Mouse (Mus musculus): ENCODE results near the gene Prpf3. TPM values are rescaled to one million over a fixed set of nuclear protein-coding genes. Genes with fewer than 3 reads are reported as not detected.

The Prpf3 gene
- polyA plus RNA-seq, 1 experiment from 2014 or later, result 47.2 TPM

- WGBS, result 91% methylated on average over 3 of the region's 3 CpGs
- H3K27me3 ChIP-seq (replicated peaks; ENCODE audit: control insufficient read depth, insufficient read depth, low read length), result no peaks in the 10 kb centered on the region
- no peaks in the 10 kb centered on the region for H3K9me3 ChIP-seq (ENCODE audit: control insufficient read depth, low read length)
- H3K27ac ChIP-seq (ENCODE audit: low read length), result no peak overlapping the region
- no peaks in the 10 kb centered on the region for H3K4me1 ChIP-seq (replicated peaks; ENCODE audit: control insufficient read depth, insufficient read depth, low read length)
- ATAC-seq, result no peak
- peaks cover 52% of the 10 kb centered on the region for H3K36me3 ChIP-seq (ENCODE audit: control insufficient read depth, insufficient read depth)
- H3K4me3 ChIP-seq (replicated peaks; ENCODE audit: low read length), result no peak overlapping the region
- H3K9ac ChIP-seq (replicated peaks; ENCODE audit: low read depth, low read length), result no peak overlapping the region
- H3K4me2 ChIP-seq (ENCODE audit: low read length), result no peak overlapping the region
Observed at GRCm38 (mm10) chr3:95842503-95843214, 13.0 kb downstream of the Prpf3 start.

- H3K27me3 ChIP-seq (replicated peaks; ENCODE audit: control insufficient read depth, insufficient read depth, low read length), result no peaks in the 10 kb centered on the region
- H3K36me3 ChIP-seq (ENCODE audit: control insufficient read depth, insufficient read depth), result peaks cover 38% of the 10 kb centered on the region
- no peaks in the 10 kb centered on the region for H3K9me3 ChIP-seq (ENCODE audit: control insufficient read depth, low read length)
- no peaks in the 10 kb centered on the region for H3K4me1 ChIP-seq (replicated peaks; ENCODE audit: control insufficient read depth, insufficient read depth, low read length)
- H3K4me2 ChIP-seq (ENCODE audit: low read length), result no peak overlapping the region
- 94% methylated on average over 2 of the region's 2 CpGs for WGBS
- H3K27ac ChIP-seq (ENCODE audit: low read length), result no peak overlapping the region
- H3K4me3 ChIP-seq (replicated peaks; ENCODE audit: low read length), result no peak overlapping the region
- ATAC-seq, result no peak
- no peak overlapping the region for H3K9ac ChIP-seq (replicated peaks; ENCODE audit: low read depth, low read length)
Observed at GRCm38 (mm10) chr3:95839250-95839649, 16.4 kb downstream of the Prpf3 start.

GRCm38 (mm10) chr3:95829053-95829452 lies 26.6 kb downstream of the Prpf3 start:
- H3K9ac ChIP-seq (replicated peaks; ENCODE audit: low read depth, low read length), result no peak overlapping the region
- H3K36me3 ChIP-seq (ENCODE audit: control insufficient read depth, insufficient read depth), result peaks cover 27% of the 10 kb centered on the region
- no peak overlapping the region for H3K4me3 ChIP-seq (replicated peaks; ENCODE audit: low read length)
- H3K9me3 ChIP-seq (ENCODE audit: control insufficient read depth, low read length), result no peaks in the 10 kb centered on the region
- H3K4me1 ChIP-seq (replicated peaks; ENCODE audit: control insufficient read depth, insufficient read depth, low read length), result no peaks in the 10 kb centered on the region
- no peak for ATAC-seq
- no peak overlapping the region for H3K4me2 ChIP-seq (ENCODE audit: low read length)
- no peaks in the 10 kb centered on the region for H3K27me3 ChIP-seq (replicated peaks; ENCODE audit: control insufficient read depth, insufficient read depth, low read length)
- H3K27ac ChIP-seq (ENCODE audit: low read length), result no peak overlapping the region
- 97% methylated on average over 4 of the region's 4 CpGs for WGBS

- H3K36me3 ChIP-seq (ENCODE audit: control insufficient read depth, insufficient read depth), result peaks cover 21% of the 10 kb centered on the region
- ATAC-seq, result no peak
- H3K4me3 ChIP-seq (replicated peaks; ENCODE audit: low read length), result no peak overlapping the region
- no peak overlapping the region for H3K4me2 ChIP-seq (ENCODE audit: low read length)
- H3K27ac ChIP-seq (ENCODE audit: low read length), result no peak overlapping the region
- 60% methylated on average over 2 of the region's 2 CpGs for WGBS
- no peaks in the 10 kb centered on the region for H3K4me1 ChIP-seq (replicated peaks; ENCODE audit: control insufficient read depth, insufficient read depth, low read length)
- H3K27me3 ChIP-seq (replicated peaks; ENCODE audit: control insufficient read depth, insufficient read depth, low read length), result no peaks in the 10 kb centered on the region
- H3K9me3 ChIP-seq (ENCODE audit: control insufficient read depth, low read length), result no peaks in the 10 kb centered on the region
- no peak overlapping the region for H3K9ac ChIP-seq (replicated peaks; ENCODE audit: low read depth, low read length)
Observed at GRCm38 (mm10) chr3:95826275-95826674, 29.4 kb downstream of the Prpf3 start.

GRCm38 (mm10) chr3:95820046-95821010 lies 35.4 kb downstream of the Prpf3 start:
- peaks cover 23% of the 10 kb centered on the region for H3K4me1 ChIP-seq (replicated peaks; ENCODE audit: control insufficient read depth, insufficient read depth, low read length)
- peak overlapping the region; percentile 58 for H3K4me2 ChIP-seq (ENCODE audit: low read length)
- H3K27me3 ChIP-seq (replicated peaks; ENCODE audit: control insufficient read depth, insufficient read depth, low read length), result no peaks in the 10 kb centered on the region
- 34% methylated on average over 10 of the region's 10 CpGs for WGBS
- H3K36me3 ChIP-seq (ENCODE audit: control insufficient read depth, insufficient read depth), result no peaks in the 10 kb centered on the region
- H3K27ac ChIP-seq (ENCODE audit: low read length), result peak overlapping the region; percentile 99
- H3K9ac ChIP-seq (replicated peaks; ENCODE audit: low read depth, low read length), result peak overlapping the region; percentile 77
- peak overlapping the region; percentile 85 for H3K4me3 ChIP-seq (replicated peaks; ENCODE audit: low read length)
- peak; percentile 1; the same call in 1 of the 2 replicates for ATAC-seq
- H3K9me3 ChIP-seq (ENCODE audit: control insufficient read depth, low read length), result no peaks in the 10 kb centered on the region

GRCm38 (mm10) chr3:95819351-95819985 lies 36.2 kb downstream of the Prpf3 start:
- H3K36me3 ChIP-seq (ENCODE audit: control insufficient read depth, insufficient read depth), result no peaks in the 10 kb centered on the region
- ATAC-seq, result peak; percentile 97
- WGBS, result under 1% methylated on average over 49 of the region's 49 CpGs

GRCm38 (mm10) chr3:95818571-95819288 lies 37.0 kb downstream of the Prpf3 start, which contains the start of gene Rprd2:
Rprd2 (minus strand) TSS chr3:95818863.
- Histone ChIP-seq H3K36me3 (ENCODE audit: control insufficient read depth, insufficient read depth) (no peaks in the 10 kb centered on the region), H3K27ac (ENCODE audit: low read length) (peak within 1 kb of the TSS; percentile 100), H3K4me1 (replicated peaks; ENCODE audit: control insufficient read depth, insufficient read depth, low read length) (peaks cover 23% of the 10 kb centered on the region), H3K4me3 (replicated peaks; ENCODE audit: low read length) (peak within 1 kb of the TSS; percentile 85), H3K9ac (replicated peaks; ENCODE audit: low read depth, low read length) (peak within 1 kb of the TSS; percentile 97), H3K9me3 (ENCODE audit: control insufficient read depth, low read length) (no peaks in the 10 kb centered on the region), H3K27me3 (replicated peaks; ENCODE audit: control insufficient read depth, insufficient read depth, low read length) (no peaks in the 10 kb centered on the region), H3K4me2 (ENCODE audit: low read length) (peak within 1 kb of the TSS; percentile 58)
- ATAC-seq, result peak; percentile 58
- under 1% methylated on average over 58 of the region's 60 CpGs for WGBS

More at GRCm38 (mm10) chr3:95819351-95819985, 36.2 kb downstream of the Prpf3 start:
- H3K4me1 ChIP-seq (replicated peaks; ENCODE audit: control insufficient read depth, insufficient read depth, low read length), result peaks cover 23% of the 10 kb centered on the region
- H3K4me2 ChIP-seq (ENCODE audit: low read length), result peak overlapping the region; percentile 58
- no peaks in the 10 kb centered on the region for H3K27me3 ChIP-seq (replicated peaks; ENCODE audit: control insufficient read depth, insufficient read depth, low read length)
- H3K9me3 ChIP-seq (ENCODE audit: control insufficient read depth, low read length), result no peaks in the 10 kb centered on the region
- H3K9ac ChIP-seq (replicated peaks; ENCODE audit: low read depth, low read length), result peak overlapping the region; percentile 77
- H3K27ac ChIP-seq (ENCODE audit: low read length), result peak overlapping the region; percentile 100
- peak overlapping the region; percentile 85 for H3K4me3 ChIP-seq (replicated peaks; ENCODE audit: low read length)

- ATAC-seq, result 0 out of 2 replicates have a peak, but pooled peaks have one; percentile 0
- WGBS, result under 1% methylated on average over 21 of the region's 21 CpGs
- Histone ChIP-seq H3K4me2 (ENCODE audit: low read length) (peak overlapping the region; percentile 58), H3K27ac (ENCODE audit: low read length) (peak overlapping the region; percentile 100), H3K4me3 (replicated peaks; ENCODE audit: low read length) (peak overlapping the region; percentile 85), H3K36me3 (ENCODE audit: control insufficient read depth, insufficient read depth) (no peaks in the 10 kb centered on the region), H3K27me3 (replicated peaks; ENCODE audit: control insufficient read depth, insufficient read depth, low read length) (no peaks in the 10 kb centered on the region), H3K4me1 (replicated peaks; ENCODE audit: control insufficient read depth, insufficient read depth, low read length) (peaks cover 23% of the 10 kb centered on the region), H3K9ac (replicated peaks; ENCODE audit: low read depth, low read length) (peak overlapping the region; percentile 97), H3K9me3 (ENCODE audit: control insufficient read depth, low read length) (no peaks in the 10 kb centered on the region)
Observed at GRCm38 (mm10) chr3:95818026-95818511, 37.6 kb downstream of the Prpf3 start.
